Mouse (Mus musculus) lung, postnatal 0 days (tissue): Measurements from ENCODE around the gene Nkain2. TPM values are rescaled to one million over a fixed set of nuclear protein-coding genes. Genes with fewer than 3 reads are reported as not detected.

Experiments used
- ATAC-seq: fragments of 200-750 bp; cut with Nextera tagmentation; 2 replicates; pipeline ENCODE4 v1.8.0; 2017; ENCODE audit warnings: moderate library complexity
- DNase-seq: peaks from one replicate; pipeline ENCODE4 v3.0.0-alpha.2; 2016; ENCODE audit warnings: low spot score
- H3K27ac ChIP-seq: fragments of 300-500 bp; sonication (generic); 2 replicates; pipeline ENCODE4 v1.5.1; 2014; ENCODE audit warnings: antibody characterized with exemption, mild to moderate bottlenecking, low read length, mixed read lengths
- H3K27me3 ChIP-seq: fragments of 300-500 bp; sonication (generic); replicated peaks from 2 replicates; pipeline ENCODE4 v1.6.1; 2014; ENCODE audit warnings: low read length, mixed read lengths; ENCODE audit not compliant: insufficient read depth
- H3K36me3 ChIP-seq: fragments of 300-500 bp; sonication (generic); 2 replicates; pipeline ENCODE4 v1.6.1; 2014; ENCODE audit warnings: low read length, mixed read lengths; ENCODE audit not compliant: insufficient read depth
- H3K4me1 ChIP-seq: fragments of 300-500 bp; sonication (generic); 2 replicates; pipeline ENCODE4 v1.6.1; 2014; ENCODE audit warnings: antibody characterized with exemption, low read depth, low read length, mixed read lengths; ENCODE audit not compliant: insufficient read depth
- H3K4me2 ChIP-seq: fragments of 300-500 bp; sonication (generic); replicated peaks from 2 replicates; pipeline ENCODE4 v1.6.1; 2014; ENCODE audit warnings: low read depth, mild to moderate bottlenecking, low read length, moderate library complexity, mixed read lengths
- H3K4me3 ChIP-seq: fragments of 300-500 bp; sonication (generic); 2 replicates; pipeline ENCODE4 v1.5.1; 2014; ENCODE audit warnings: low read depth, low read length
- H3K9ac ChIP-seq: fragments of 300-500 bp; sonication (generic); replicated peaks from 2 replicates; pipeline ENCODE4 v1.6.1; 2014; ENCODE audit warnings: low read depth, mild to moderate bottlenecking
- H3K9me3 ChIP-seq: fragments of 300-500 bp; sonication (generic); 2 replicates; pipeline ENCODE4 v1.6.1; 2016; ENCODE audit warnings: low read length, mixed read lengths
- CTCF ChIP-seq: IDR thresholded peaks from 2 replicates; pipeline ENCODE4 v1.5.1; 2016; ENCODE audit warnings: antibody characterized with exemption, mild to moderate bottlenecking
- EP300 ChIP-seq: IDR thresholded peaks from 2 replicates; pipeline ENCODE4 v1.6.1; 2016; ENCODE audit warnings: antibody characterized with exemption, mild to moderate bottlenecking, control low read depth
- WGBS: fragments of 180-500 bp; shearing (Covaris S2); extraction: QIAGEN DNeasy Blood & Tissue Kit; methylation state at CpG from one replicate; pipeline ENCODE4 v1.1.7; 2014; 5-methylcytosine and 5-hydroxymethylcytosine counted together
- polyA plus RNA-seq: library from polyadenylated mRNA; unstranded; fragments of >200 nt; fragmentation: Nextera tagmentation; extraction: Ambion mirVana; gene quantifications from 2 replicates; pipeline ENCODE4 v1.2.1, GENCODE M21; 2015

Gene Nkain2
- polyA plus RNA-seq, 1 experiment from 2014 or later: not detected

DNA sequence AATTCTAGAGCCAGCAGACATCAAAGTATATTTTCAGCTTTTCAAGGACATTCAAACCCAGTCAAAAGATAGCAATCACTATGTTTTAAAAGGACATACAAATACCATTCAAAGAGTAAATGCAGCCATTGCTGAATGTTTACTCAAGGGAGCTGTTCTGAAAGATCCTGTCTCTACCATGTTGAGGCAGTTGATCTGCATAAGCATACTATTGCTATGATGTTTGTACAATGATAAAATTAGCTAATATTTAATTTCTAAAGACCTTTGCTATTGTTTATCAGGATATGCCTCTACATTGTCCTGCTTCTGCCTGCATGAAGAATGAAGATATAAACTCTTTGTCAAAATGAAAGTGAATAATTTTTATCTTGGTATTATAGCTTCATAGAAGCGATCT is 606.6 kb downstream of the Nkain2 start:
- Histone ChIP-seq H3K4me1 (no peaks in the 10 kb centered on the region), H3K27ac (no peak overlapping the region)
- 73% methylated on average over 1 of the region's 1 CpGs for WGBS

DNA sequence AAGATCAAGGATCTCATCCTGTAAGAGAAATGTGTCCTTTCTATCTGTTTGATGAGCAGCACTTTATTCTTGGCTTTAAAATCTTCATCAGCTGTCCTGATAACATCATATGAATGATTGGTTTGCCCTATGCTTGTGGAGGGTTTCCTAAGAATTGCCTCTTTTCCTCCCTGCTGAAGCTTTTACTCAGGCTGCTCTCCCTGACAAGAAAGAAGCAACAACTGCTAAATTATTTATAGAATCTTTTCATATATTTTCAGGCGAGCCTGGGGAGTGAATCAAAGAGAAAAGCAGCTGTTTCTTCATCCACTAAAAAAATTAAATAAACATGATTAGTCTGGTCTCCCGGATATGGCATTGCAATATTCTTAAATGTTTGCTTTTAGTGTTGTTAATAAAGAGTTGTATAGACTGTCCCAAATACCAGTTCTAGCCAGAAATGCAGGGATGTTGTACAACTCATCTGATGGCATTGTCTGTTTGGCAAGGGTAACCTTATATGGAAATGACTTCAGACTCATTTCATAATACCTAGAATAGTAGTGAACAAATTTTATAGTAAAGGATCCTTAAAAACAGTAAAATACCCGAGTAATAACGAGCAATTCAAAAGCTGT is 646.9 kb downstream of the Nkain2 start:
- Histone ChIP-seq H3K9me3 (no peaks in the 10 kb centered on the region), H3K4me2 (no peak overlapping the region), H3K36me3 (no peaks in the 10 kb centered on the region), H3K4me3 (no peak overlapping the region), H3K27ac (no peak overlapping the region), H3K9ac (no peak overlapping the region), H3K4me1 (no peaks in the 10 kb centered on the region), H3K27me3 (no peaks in the 10 kb centered on the region)
- ATAC-seq (peak; percentile 23; the same call in 1 of the 2 replicates), DNase-seq (peak; percentile 50)
- TF ChIP-seq EP300 (no peak), CTCF (no peak)
- WGBS: 44% methylated on average over 4 of the region's 4 CpGs

More for the DNA sequence above, 606.6 kb downstream of the Nkain2 start:
- H3K4me3 ChIP-seq: no peak overlapping the region
- no peak for TF ChIP-seq CTCF
- TF ChIP-seq EP300: no peak
- no peak overlapping the region for H3K9ac ChIP-seq
- H3K36me3 ChIP-seq: no peaks in the 10 kb centered on the region
- no peaks in the 10 kb centered on the region for H3K27me3 ChIP-seq
- ATAC-seq: no peak
- DNase-seq: no peak
- H3K4me2 ChIP-seq: no peak overlapping the region
- no peaks in the 10 kb centered on the region for H3K9me3 ChIP-seq

DNA sequence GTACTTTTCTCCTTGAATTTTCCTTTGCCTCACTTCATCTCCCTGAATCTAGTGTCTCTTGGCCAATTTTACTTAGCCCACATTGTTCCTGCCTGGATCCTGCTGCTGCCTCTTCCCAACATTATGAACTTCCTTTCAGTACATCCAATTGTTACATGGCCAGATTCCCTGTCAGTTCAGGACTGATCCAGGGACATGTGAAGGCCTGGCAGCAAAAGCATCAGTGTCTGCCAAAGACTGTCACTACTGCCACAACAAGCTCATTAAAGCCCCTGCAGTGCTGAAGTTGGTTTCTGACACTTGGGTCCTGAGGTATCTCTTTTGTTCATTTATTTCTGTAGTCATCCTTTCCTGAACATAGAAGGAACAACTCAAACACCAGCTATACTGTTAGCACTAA is 649.1 kb downstream of the Nkain2 start:
- Histone ChIP-seq H3K9ac (no peak overlapping the region), H3K9me3 (no peaks in the 10 kb centered on the region), H3K36me3 (no peaks in the 10 kb centered on the region), H3K4me3 (no peak overlapping the region), H3K27me3 (no peaks in the 10 kb centered on the region), H3K4me2 (no peak overlapping the region), H3K4me1 (no peaks in the 10 kb centered on the region), H3K27ac (no peak overlapping the region)
- TF ChIP-seq EP300 (no peak), CTCF (no peak)
- DNase-seq: no peak
- ATAC-seq: no peak

DNA sequence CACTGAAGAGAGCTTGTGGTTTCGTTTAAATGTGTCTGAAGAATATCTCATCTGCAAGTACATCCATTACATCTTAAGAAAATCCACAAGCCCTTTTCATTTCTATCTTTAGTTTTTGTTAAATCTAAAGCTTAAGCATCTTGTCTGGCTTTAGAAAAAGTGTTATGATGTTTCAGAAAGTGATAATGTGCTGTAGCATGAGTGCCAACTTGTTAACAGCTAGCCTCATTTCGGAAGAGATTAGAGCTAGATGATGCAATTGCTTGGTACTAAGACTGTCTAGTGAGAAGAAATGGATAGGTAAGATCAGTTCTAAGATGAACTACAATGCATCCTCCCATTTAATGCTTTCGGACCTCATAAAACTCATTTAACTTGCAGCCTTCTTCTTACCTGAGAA is 707.3 kb downstream of the Nkain2 start:
- no peak overlapping the region for H3K27ac ChIP-seq
- no peak overlapping the region for H3K4me2 ChIP-seq
- no peak overlapping the region for H3K9ac ChIP-seq
- H3K4me3 ChIP-seq: no peak overlapping the region
- no peaks in the 10 kb centered on the region for H3K36me3 ChIP-seq
- H3K4me1 ChIP-seq: no peaks in the 10 kb centered on the region
- no peak for DNase-seq
- 70% methylated on average over 3 of the region's 3 CpGs for WGBS
- TF ChIP-seq CTCF: no peak
- TF ChIP-seq EP300: no peak
- no peak for ATAC-seq
- no peaks in the 10 kb centered on the region for H3K27me3 ChIP-seq
- H3K9me3 ChIP-seq: no peaks in the 10 kb centered on the region

DNA sequence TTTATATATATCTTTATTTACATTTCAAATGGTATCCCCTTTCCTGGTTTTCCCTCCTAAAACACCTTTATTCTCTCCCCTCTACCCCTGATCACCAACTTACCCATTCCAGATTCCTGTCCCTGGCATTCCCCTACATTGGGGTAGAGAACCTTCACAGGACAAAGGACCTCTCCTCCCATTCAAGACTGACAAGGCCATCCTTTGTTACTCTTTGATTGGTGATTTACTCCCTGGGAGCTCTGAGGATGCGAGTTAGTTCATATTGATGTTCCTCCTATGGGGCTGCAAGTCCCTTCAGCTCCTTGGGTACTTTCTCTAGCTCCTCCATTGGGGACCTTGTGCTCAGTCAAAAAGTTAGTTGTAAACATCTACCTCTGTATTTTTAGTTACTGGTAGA is 798.9 kb downstream of the Nkain2 start:
- no peaks in the 10 kb centered on the region for H3K4me1 ChIP-seq
- H3K4me3 ChIP-seq: no peak overlapping the region

DNA sequence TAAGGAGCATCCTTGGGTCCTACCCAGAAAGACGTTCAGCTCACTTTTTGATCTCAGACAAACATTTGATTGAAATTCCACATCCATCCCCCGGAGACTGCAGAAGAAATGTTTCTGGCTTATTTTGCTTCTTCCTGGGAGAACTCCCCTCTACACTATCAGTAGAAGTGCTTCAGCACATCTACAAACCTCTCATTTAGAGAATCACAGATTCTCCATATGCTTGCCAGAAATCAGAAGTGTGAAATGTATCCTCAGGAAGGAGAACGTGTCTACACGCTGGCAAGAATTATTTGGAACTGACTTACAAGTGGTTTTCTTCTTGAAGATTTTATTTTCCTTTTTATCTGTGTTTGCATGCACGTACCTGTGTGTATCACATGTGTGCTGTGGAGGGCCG is 829.9 kb downstream of the Nkain2 start:
- no peak overlapping the region for H3K9ac ChIP-seq
- no peak overlapping the region for H3K27ac ChIP-seq
- H3K4me2 ChIP-seq: no peak overlapping the region
- no peaks in the 10 kb centered on the region for H3K9me3 ChIP-seq
- 71% methylated on average over 6 of the region's 6 CpGs for WGBS
- H3K4me3 ChIP-seq: no peak overlapping the region
- DNase-seq (no peak), ATAC-seq (no peak)
- TF ChIP-seq CTCF (no peak), EP300 (no peak)
- H3K27me3 ChIP-seq: no peaks in the 10 kb centered on the region
- H3K36me3 ChIP-seq: no peaks in the 10 kb centered on the region
- no peaks in the 10 kb centered on the region for H3K4me1 ChIP-seq

More for the DNA sequence above, 798.9 kb downstream of the Nkain2 start:
- H3K27ac ChIP-seq: no peak overlapping the region
- DNase-seq (no peak), ATAC-seq (no peak)
- no peaks in the 10 kb centered on the region for H3K9me3 ChIP-seq
- no peak overlapping the region for H3K9ac ChIP-seq
- 81% methylated on average over 1 of the region's 1 CpGs for WGBS
- no peak overlapping the region for H3K4me2 ChIP-seq
- H3K27me3 ChIP-seq: no peaks in the 10 kb centered on the region
- no peak for TF ChIP-seq EP300
- H3K36me3 ChIP-seq: no peaks in the 10 kb centered on the region

DNA sequence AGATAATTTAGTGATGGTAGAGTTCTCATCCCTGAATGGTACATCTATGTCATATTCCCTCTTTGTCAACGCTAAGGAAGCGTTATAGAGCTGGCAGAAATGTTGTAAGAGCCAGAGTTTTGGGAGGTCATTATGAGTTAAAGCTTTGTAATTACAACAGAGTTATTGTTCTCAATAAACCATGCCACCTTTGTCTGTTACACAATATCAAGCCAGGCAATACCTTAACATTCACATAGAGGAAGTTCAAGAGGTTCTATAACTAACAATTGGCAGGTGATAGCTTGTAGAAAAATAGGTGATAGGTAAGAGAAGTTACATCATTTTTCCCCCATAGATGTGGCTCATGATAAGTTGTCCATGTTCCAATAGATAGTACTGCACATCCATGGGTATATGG is 832.0 kb downstream of the Nkain2 start:
- 70% methylated on average over 2 of the region's 2 CpGs for WGBS
- no peaks in the 10 kb centered on the region for H3K27me3 ChIP-seq

More for the DNA sequence above, 832.0 kb downstream of the Nkain2 start:
- H3K4me2 ChIP-seq: no peak overlapping the region
- DNase-seq (no peak), ATAC-seq (no peak)
- H3K9me3 ChIP-seq: no peaks in the 10 kb centered on the region
- H3K9ac ChIP-seq: no peak overlapping the region
- no peak for TF ChIP-seq EP300
- no peak overlapping the region for H3K27ac ChIP-seq
- H3K4me1 ChIP-seq: no peaks in the 10 kb centered on the region
- no peak overlapping the region for H3K4me3 ChIP-seq
- no peaks in the 10 kb centered on the region for H3K36me3 ChIP-seq
